Mouse (Mus musculus) embryonic fibroblast, embryonic 13.5 days (primary cell): ENCODE measurements at regions not wholly inside any gene's neighbourhood (a gene's known extent, or its start where the extent isn't known, plus 50 kb on each side); places are given as distances from the start of the nearest gene placed in this dataset.

Experiments
- H3K27ac ChIP-seq: 2 replicates; pipeline ENCODE4 v1.5.1; 2012; ENCODE audit warnings: low read length, control low read depth, inconsistent platforms; ENCODE audit not compliant: insufficient read depth
- H3K4me1 ChIP-seq: 2 replicates; pipeline ENCODE4 v1.6.1; 2011; ENCODE audit warnings: low read length; ENCODE audit not compliant: control insufficient read depth, insufficient read depth
- H3K4me3 ChIP-seq: 2 replicates; pipeline ENCODE4 v1.5.1; 2011; ENCODE audit warnings: mild to moderate bottlenecking, control low read depth, low read length; ENCODE audit not compliant: insufficient read depth
- CTCF ChIP-seq: IDR thresholded peaks from 2 replicates; pipeline ENCODE4 v1.5.1; 2011; ENCODE audit warnings: mild to moderate bottlenecking, control low read depth, low read length, moderate library complexity, borderline replicate concordance; ENCODE audit not compliant: insufficient read depth
- POLR2A ChIP-seq: IDR thresholded peaks from 2 replicates; pipeline ENCODE4 v1.6.1; 2011; ENCODE audit warnings: low read depth, mild to moderate bottlenecking, control low read depth, low read length, moderate library complexity

- no peak overlapping the region for H3K27ac ChIP-seq
- no peaks in the 10 kb centered on the region for H3K4me1 ChIP-seq
- TF ChIP-seq POLR2A (no peak), CTCF (no peak)
- H3K4me3 ChIP-seq = no peak overlapping the region
These were observed 121.4 kb upstream of the Zc3h12a start for GRCm38 (mm10) chr4:125249061-125249460.

GRCm38 (mm10) chr4:125246171-125246570, 118.5 kb upstream of the Zc3h12a start:
- Histone ChIP-seq H3K4me3 (no peak overlapping the region), H3K4me1 (no peaks in the 10 kb centered on the region), H3K27ac (no peak overlapping the region)
- TF ChIP-seq CTCF (no peak), POLR2A (no peak)

- Histone ChIP-seq H3K27ac (no peak overlapping the region), H3K4me1 (no peaks in the 10 kb centered on the region), H3K4me3 (no peak overlapping the region)
- TF ChIP-seq POLR2A = no peak
- no peak for TF ChIP-seq CTCF
These were observed 114.9 kb upstream of the Zc3h12a start for GRCm38 (mm10) chr4:125242512-125242911.

GRCm38 (mm10) chr4:125241577-125242262, 114.1 kb upstream of the Zc3h12a start:
- no peak overlapping the region for H3K4me3 ChIP-seq
- H3K27ac ChIP-seq = no peak overlapping the region
- TF ChIP-seq CTCF (no peak), POLR2A (no peak)
- no peaks in the 10 kb centered on the region for H3K4me1 ChIP-seq

- TF ChIP-seq CTCF (no peak), POLR2A (no peak)
- Histone ChIP-seq H3K4me1 (no peaks in the 10 kb centered on the region), H3K4me3 (no peak overlapping the region), H3K27ac (no peak overlapping the region)
These were observed 104.1 kb upstream of the Zc3h12a start for GRCm38 (mm10) chr4:125231711-125232260.

GRCm38 (mm10) chr4:125227194-125227593, 99.6 kb upstream of the Zc3h12a start:
- Histone ChIP-seq H3K27ac (no peak overlapping the region), H3K4me3 (no peak overlapping the region), H3K4me1 (no peaks in the 10 kb centered on the region)
- no peak for TF ChIP-seq CTCF
- no peak for TF ChIP-seq POLR2A

- no peak overlapping the region for H3K4me3 ChIP-seq
- no peak for TF ChIP-seq POLR2A
- TF ChIP-seq CTCF = no peak
- no peaks in the 10 kb centered on the region for H3K4me1 ChIP-seq
- no peak overlapping the region for H3K27ac ChIP-seq
These were observed 95.3 kb upstream of the Zc3h12a start for GRCm38 (mm10) chr4:125222922-125223321.

- H3K4me3 ChIP-seq = no peak overlapping the region
- no peak overlapping the region for H3K27ac ChIP-seq
- TF ChIP-seq CTCF = no peak
- TF ChIP-seq POLR2A = no peak
- H3K4me1 ChIP-seq = no peaks in the 10 kb centered on the region
These were observed 92.7 kb upstream of the Zc3h12a start for GRCm38 (mm10) chr4:125220314-125220713.

- no peak for TF ChIP-seq POLR2A
- no peak for TF ChIP-seq CTCF
These were observed 91.6 kb upstream of the Zc3h12a start for GRCm38 (mm10) chr4:125219209-125219608.

GRCm38 (mm10) chr4:125214306-125214705, 86.7 kb upstream of the Zc3h12a start:
- Histone ChIP-seq H3K4me1 (no peaks in the 10 kb centered on the region), H3K4me3 (no peak overlapping the region), H3K27ac (no peak overlapping the region)
- TF ChIP-seq CTCF (no peak), POLR2A (no peak)

More at GRCm38 (mm10) chr4:125219209-125219608, 91.6 kb upstream of the Zc3h12a start:
- Histone ChIP-seq H3K4me1 (no peaks in the 10 kb centered on the region), H3K27ac (no peak overlapping the region), H3K4me3 (no peak overlapping the region)

GRCm38 (mm10) chr4:125212176-125212530, 84.5 kb upstream of the Zc3h12a start:
- H3K4me3 ChIP-seq = no peak overlapping the region
- TF ChIP-seq POLR2A (no peak), CTCF (no peak)
- H3K4me1 ChIP-seq = no peaks in the 10 kb centered on the region

More at GRCm38 (mm10) chr4:125212176-125212530, 84.5 kb upstream of the Zc3h12a start:
- no peak overlapping the region for H3K27ac ChIP-seq
